Mouse (Mus musculus): Measurements from ENCODE around the gene Igf1r.

- TF ChIP-seq POLR2A (IDR thresholded peaks at IDR 0.05; ENCODE audit: borderline replicate concordance, control insufficient read depth, low read depth, low read length) (no peak), CTCF (IDR thresholded peaks at IDR 0.05; ENCODE audit: control insufficient read depth, insufficient read depth, low read length) (no peak)
Observed at GRCm38 (mm10) chr7:68215522-68216070, 263.0 kb downstream of the Igf1r start.
